Mouse (Mus musculus) gastrocnemius, adult 2 months (tissue): ENCODE data around the gene Srsf12. TPM values are rescaled to one million over a fixed set of nuclear protein-coding genes. Genes with fewer than 3 reads are reported as not detected.

Source experiments
- DNase-seq: peaks from one replicate; pipeline ENCODE4 v3.0.0; 2022
- H3K27ac ChIP-seq: fragments of 200-600 bp; 2 replicates; pipeline ENCODE4 v1.8.1; 2022; ENCODE audit warnings: mild to moderate bottlenecking
- H3K4me3 ChIP-seq: fragments of 200-600 bp; 2 replicates; pipeline ENCODE4 v1.8.1; 2022; ENCODE audit warnings: mild to moderate bottlenecking, moderate library complexity
- CTCF ChIP-seq: fragments of 200-600 bp; IDR thresholded peaks from 2 replicates; pipeline ENCODE4 v1.8.1; 2022; ENCODE audit warnings: antibody characterized with exemption, mild to moderate bottlenecking, moderate library complexity
- intact Hi-C: fragments of 180-260 bp; cut with DNase I; formaldehyde crosslinking; loops from one replicate; pipeline ENCODE4 v1.15.1; 2025
- total RNA-seq, 2 experiments: library from RNA; stranded (reverse); gene quantifications; 2 replicates each; pipeline ENCODE4 v1.2.3; 2021

Srsf12 gene
- total RNA-seq, 2 experiments from 2014 or later: not detected

DNA sequence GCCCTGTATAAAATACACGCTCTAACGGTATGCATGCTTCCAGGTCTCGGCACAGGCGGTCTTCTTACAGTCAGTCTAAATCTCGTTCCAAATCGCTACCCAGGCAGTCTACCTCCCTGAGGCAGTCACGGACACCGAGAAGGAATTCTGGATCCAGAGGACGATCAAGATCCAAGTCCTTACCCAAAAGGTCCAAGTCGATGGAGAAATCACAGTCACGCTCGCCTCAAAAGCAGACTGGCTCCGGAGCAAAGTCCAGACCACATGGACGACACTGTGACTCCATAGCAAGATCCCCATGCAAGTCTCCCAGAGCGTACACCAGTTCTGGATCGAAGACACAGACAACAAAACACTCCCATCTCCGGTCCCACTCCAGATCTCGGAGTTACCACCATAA lies 22.1 kb downstream of the Srsf12 start:
- intact Hi-C loops: no loop called here
- no peak for TF ChIP-seq CTCF
- no peak for DNase-seq
- no peak overlapping the region for H3K4me3 ChIP-seq
- no peak overlapping the region for H3K27ac ChIP-seq

DNA sequence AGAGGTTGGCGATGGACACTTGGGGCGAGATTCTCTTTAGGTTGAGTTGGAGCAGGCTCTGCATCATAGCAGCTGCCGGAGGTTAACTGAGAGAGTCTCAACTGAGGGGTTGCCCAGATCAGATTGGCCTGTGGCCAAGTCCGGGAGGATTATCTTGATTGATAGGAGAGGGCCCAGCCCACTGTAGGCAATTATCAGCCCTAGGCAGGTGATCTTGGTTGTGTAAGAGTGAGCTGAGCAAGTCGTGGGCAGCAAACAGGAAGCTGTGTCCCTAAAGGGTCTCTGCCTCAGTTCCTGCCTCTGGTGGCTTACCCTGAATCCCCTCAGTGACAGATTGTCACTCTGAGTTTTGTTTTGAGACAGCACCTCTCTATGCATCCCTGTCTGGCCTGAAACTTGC lies 33.7 kb downstream of the Srsf12 start:
- Histone ChIP-seq H3K4me3 (no peak overlapping the region), H3K27ac (no peak overlapping the region)
- intact Hi-C loops: loop anchor here (10.0 kb wide), 1 partner anchor 628 kb away; the partner anchor contains the start of gene Casp8ap2
- no peak for DNase-seq
- no peak for TF ChIP-seq CTCF

- Histone ChIP-seq H3K4me3 (no peak overlapping the region), H3K27ac (0 out of 2 replicates have a peak overlapping the region, but pooled peaks have one; percentile 8)
- intact Hi-C loops: loop anchor here (10.0 kb wide), 1 partner anchor 628 kb away; the partner anchor contains the start of gene Casp8ap2
- DNase-seq: no peak
- TF ChIP-seq CTCF: no peak
Observed at GRCm38 (mm10) chr4:33243016-33243758, 34.4 kb downstream of the Srsf12 start.

GRCm38 (mm10) chr4:33243921-33244320 lies 35.1 kb downstream of the Srsf12 start:
- H3K27ac ChIP-seq: peak overlapping the region; percentile 24
- peak; percentile 35 for DNase-seq
- intact Hi-C loops: loop anchor here (10.0 kb wide), 1 partner anchor 629 kb away; the partner anchor contains the start of gene Casp8ap2
- TF ChIP-seq CTCF: no peak
- H3K4me3 ChIP-seq: peak overlapping the region; percentile 80; the same call in 1 of the 2 replicates

- no peak for DNase-seq
- no peak for TF ChIP-seq CTCF
- intact Hi-C loops: loop anchor here (5.0 to 10.0 kb wide), 2 partner anchors 46 to 631 kb away; partner anchors contain the start of genes Casp8ap2 and Pnrc1
- H3K4me3 ChIP-seq: peak overlapping the region; percentile 80
- peak overlapping the region; percentile 100 for H3K27ac ChIP-seq
Observed at GRCm38 (mm10) chr4:33245853-33246395, 37.1 kb downstream of the Srsf12 start.

- intact Hi-C loops: loop anchor here (5.0 to 10.0 kb wide), 2 partner anchors 45 to 633 kb away; partner anchors contain the start of genes Casp8ap2 and Pnrc1
- TF ChIP-seq CTCF: no peak
- H3K4me3 ChIP-seq: peak overlapping the region; percentile 80
- H3K27ac ChIP-seq: peak overlapping the region; percentile 100
- DNase-seq: peak; percentile 100
Observed at GRCm38 (mm10) chr4:33247479-33248053, 38.8 kb downstream of the Srsf12 start.

- Histone ChIP-seq H3K27ac (peak overlapping the region; percentile 100), H3K4me3 (peak overlapping the region; percentile 80)
- peak; percentile 99 for DNase-seq
- TF ChIP-seq CTCF: no peak
- intact Hi-C loops: loop anchor here (5.0 to 10.0 kb wide), 2 partner anchors 44 to 633 kb away; partner anchors contain the start of genes Casp8ap2 and Pnrc1
Observed at GRCm38 (mm10) chr4:33248062-33248889, 39.5 kb downstream of the Srsf12 start.

GRCm38 (mm10) chr4:33248915-33249314 lies 40.1 kb downstream of the Srsf12 start:
- peak; percentile 22; the same call in 1 of the 2 replicates for TF ChIP-seq CTCF
- H3K4me3 ChIP-seq: peak overlapping the region; percentile 80
- peak overlapping the region; percentile 100 for H3K27ac ChIP-seq
- intact Hi-C loops: loop anchor here (5.0 to 10.0 kb wide), 2 partner anchors 43 to 634 kb away; partner anchors contain the start of genes Casp8ap2 and Pnrc1
- no peak for DNase-seq

DNA sequence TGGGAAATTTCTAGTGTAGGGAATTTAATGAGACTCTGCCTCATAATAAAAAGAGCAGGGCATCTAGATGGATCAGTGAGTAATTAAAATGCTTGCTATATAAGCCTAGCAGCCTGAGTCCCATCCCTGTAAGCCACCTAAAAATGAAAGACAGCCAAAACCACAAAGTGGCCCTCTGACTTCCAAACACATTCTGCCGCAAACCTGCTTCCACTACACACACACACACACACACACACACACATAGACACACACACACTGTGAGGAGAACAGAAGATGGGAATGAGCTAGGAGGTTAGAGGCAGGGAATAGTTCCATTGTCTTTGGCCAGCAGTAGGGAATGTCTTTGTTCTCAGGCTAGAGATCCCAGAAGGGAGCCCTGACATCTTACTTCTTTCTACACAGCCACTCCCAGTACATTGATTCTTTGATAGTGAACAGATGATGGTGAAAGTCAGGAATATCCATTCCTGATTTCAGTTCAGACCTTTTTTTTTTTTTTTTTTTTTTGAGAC lies 41.0 kb downstream of the Srsf12 start:
- 0 out of 2 replicates have a peak overlapping the region, but pooled peaks have one; percentile 100 for H3K27ac ChIP-seq
- H3K4me3 ChIP-seq: no peak overlapping the region
- intact Hi-C loops: loop anchor here (5.0 to 10.0 kb wide), 2 partner anchors 43 to 635 kb away; partner anchors contain the start of genes Casp8ap2 and Pnrc1

GRCm38 (mm10) chr4:33250867-33251266 lies 42.1 kb downstream of the Srsf12 start:
- intact Hi-C loops: no loop called here

More for the DNA sequence above, 41.0 kb downstream of the Srsf12 start:
- DNase-seq: no peak
- TF ChIP-seq CTCF: no peak

DNA sequence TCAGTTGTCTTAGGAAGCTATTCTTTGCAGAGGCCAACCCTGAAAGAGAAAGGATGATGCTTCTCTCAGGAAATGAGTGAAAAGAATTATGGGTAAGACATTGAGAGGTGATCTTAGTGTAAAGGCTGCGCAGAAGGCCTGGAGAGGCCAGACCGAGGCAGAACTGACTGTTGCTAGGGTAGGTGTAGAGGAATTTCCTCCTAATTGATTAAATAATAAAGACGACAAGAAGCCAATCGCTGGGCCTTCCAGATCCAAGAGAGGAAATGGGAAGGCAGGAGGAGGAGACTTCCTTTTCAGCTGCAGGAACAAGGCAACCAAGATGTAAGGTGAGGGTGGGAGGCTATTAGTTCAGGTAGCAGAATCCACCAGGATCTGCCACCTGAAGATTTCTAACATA lies 45.9 kb downstream of the Srsf12 start:
- TF ChIP-seq CTCF: no peak
- Histone ChIP-seq H3K27ac (no peak overlapping the region), H3K4me3 (no peak overlapping the region)
- intact Hi-C loops: no loop called here
- no peak for DNase-seq

More at GRCm38 (mm10) chr4:33250867-33251266, 42.1 kb downstream of the Srsf12 start:
- Histone ChIP-seq H3K4me3 (no peak overlapping the region), H3K27ac (no peak overlapping the region)
- DNase-seq: no peak
- TF ChIP-seq CTCF: no peak
